Mouse (Mus musculus) MEL (cell line): ENCODE measurements around the gene Ccdc126. TPM values are rescaled to one million over a fixed set of nuclear protein-coding genes. Genes with fewer than 3 reads are reported as not detected.

Source experiments
- DNase-seq: peaks from one replicate; pipeline ENCODE4 v3.0.0; 2011; ENCODE audit warnings: low read depth, low spot score
- H3K27ac ChIP-seq: 2 replicates; pipeline ENCODE4 v1.5.1; 2012; ENCODE audit warnings: low read depth, mild to moderate bottlenecking, control low read depth, low read length, moderate library complexity; ENCODE audit not compliant: control insufficient read depth
- H3K27me3 ChIP-seq, 2 experiments: fragments of 150-350 bp in 1 of 2; sonication (generic) in 1 of 2; 2 replicates each; pipeline ENCODE4 v1.6.1; 2012; ENCODE audit warnings: low read length in 2 of 2, mild to moderate bottlenecking in 2 of 2, improper control_type of control experiment in 1 of 2, moderate library complexity in 1 of 2; ENCODE audit not compliant: insufficient read depth in 2 of 2, control insufficient read depth in 1 of 2
- H3K36me3 ChIP-seq, 2 experiments: 2 replicates each; pipeline ENCODE4 v1.6.1; 2012 to 2014; ENCODE audit warnings: low read length in 2 of 2, improper control_type of control experiment in 1 of 2, inconsistent platforms in 1 of 2, mild to moderate bottlenecking in 1 of 2; ENCODE audit not compliant: insufficient read depth in 2 of 2, control insufficient read depth in 1 of 2
- H3K4me1 ChIP-seq, 2 experiments: fragments of 150-350 bp in 1 of 2; sonication (generic) in 1 of 2; 2 replicates each; pipeline ENCODE4 v1.6.1; 2012; ENCODE audit warnings: low read length in 2 of 2, improper control_type of control experiment in 1 of 2, mild to moderate bottlenecking in 1 of 2; ENCODE audit not compliant: insufficient read depth in 2 of 2, control insufficient read depth in 1 of 2
- H3K4me3 ChIP-seq, 2 experiments: fragments of 150-350 bp in 1 of 2; sonication (generic) in 1 of 2; 2 replicates each; pipeline ENCODE4 v1.5.1; 2012; ENCODE audit warnings: low read depth in 2 of 2, low read length in 2 of 2, mild to moderate bottlenecking in 2 of 2, moderate library complexity in 2 of 2, control low read depth in 1 of 2, improper control_type of control experiment in 1 of 2; ENCODE audit not compliant: control insufficient read depth in 1 of 2, insufficient read depth in 1 of 2
- H3K79me2 ChIP-seq: 2 replicates; pipeline ENCODE4 v1.6.1; 2012; ENCODE audit warnings: mild to moderate bottlenecking, low read length, moderate library complexity; ENCODE audit not compliant: control insufficient read depth, poor library complexity, insufficient read depth
- H3K9ac ChIP-seq: 2 replicates; pipeline ENCODE4 v1.6.1; 2012; ENCODE audit warnings: low read depth, mild to moderate bottlenecking, control low read depth, low read length, moderate library complexity; ENCODE audit not compliant: control insufficient read depth, poor library complexity, severe bottlenecking
- H3K9me3 ChIP-seq: fragments of 150-350 bp; sonication (generic); replicated peaks from 2 replicates; pipeline ENCODE4 v1.6.1; 2012; ENCODE audit warnings: mild to moderate bottlenecking, low read length, improper control_type of control experiment, moderate library complexity; ENCODE audit not compliant: insufficient read depth
- BHLHE40 ChIP-seq: IDR thresholded peaks from 2 replicates; pipeline ENCODE4 v1.6.1; 2012; ENCODE audit warnings: low read depth, mild to moderate bottlenecking, inconsistent platforms, low read length, improper control_type of control experiment, borderline replicate concordance
- CHD1 ChIP-seq: IDR thresholded peaks from 2 replicates; pipeline ENCODE4 v1.6.1; 2012; ENCODE audit warnings: low read depth, mild to moderate bottlenecking, inconsistent platforms, low read length, improper control_type of control experiment
- CHD2 ChIP-seq: IDR thresholded peaks from 2 replicates; pipeline ENCODE4 v1.6.1; 2011; ENCODE audit warnings: low read length, improper control_type of control experiment
- CTCF ChIP-seq, 3 experiments: IDR thresholded peaks in 2 of 3; conservative IDR thresholded peaks in 1 of 3; 2 replicates each; pipeline ENCODE4 v1.5.1; 2011 to 2012; ENCODE audit warnings: low read length in 3 of 3, low read depth in 2 of 3, mild to moderate bottlenecking in 2 of 3, improper control_type of control experiment in 1 of 3, inconsistent platforms in 1 of 3, mixed read lengths in 1 of 3, moderate library complexity in 1 of 3; ENCODE audit not compliant: control insufficient read depth in 1 of 3, insufficient read depth in 1 of 3, poor library complexity in 1 of 3, severe bottlenecking in 1 of 3
- ELF1 ChIP-seq: IDR thresholded peaks from 2 replicates; pipeline ENCODE4 v1.6.1; 2014; ENCODE audit warnings: low read depth, mild to moderate bottlenecking, inconsistent platforms, low read length, improper control_type of control experiment, moderate library complexity
- EP300 ChIP-seq, 2 experiments: IDR thresholded peaks; 2 replicates each; pipeline ENCODE4 v1.6.1; 2011; ENCODE audit warnings: improper control_type of control experiment in 2 of 2, low read length in 2 of 2, low read depth in 1 of 2, mild to moderate bottlenecking in 1 of 2
- GATA1 ChIP-seq: IDR thresholded peaks from 2 replicates; pipeline ENCODE4 v1.6.1; 2011; ENCODE audit warnings: low read depth, low read length, improper control_type of control experiment
- MAFK ChIP-seq: IDR thresholded peaks from 2 replicates; pipeline ENCODE4 v1.6.1; 2011; ENCODE audit warnings: low read depth, mild to moderate bottlenecking, low read length, improper control_type of control experiment, borderline replicate concordance
- MAZ ChIP-seq: IDR thresholded peaks from 2 replicates; pipeline ENCODE4 v1.6.1; 2012; ENCODE audit warnings: low read depth, mild to moderate bottlenecking, inconsistent platforms, low read length, improper control_type of control experiment
- MEF2A ChIP-seq: IDR thresholded peaks from 2 replicates; pipeline ENCODE4 v1.6.1; 2014; ENCODE audit warnings: low read depth, mild to moderate bottlenecking, inconsistent platforms, low read length, improper control_type of control experiment; ENCODE audit not compliant: poor library complexity, insufficient replicate concordance, severe bottlenecking; ENCODE audit errors: extremely low read depth
- MXI1 ChIP-seq: IDR thresholded peaks from 2 replicates; pipeline ENCODE4 v1.6.1; 2011; ENCODE audit warnings: mild to moderate bottlenecking, low read depth, low read length, improper control_type of control experiment
- MYC ChIP-seq: IDR thresholded peaks from 2 replicates; pipeline ENCODE4 v1.6.1; 2011; ENCODE audit warnings: low read depth, mild to moderate bottlenecking, low read length, improper control_type of control experiment, moderate library complexity
- NRF1 ChIP-seq: IDR thresholded peaks from 2 replicates; pipeline ENCODE4 v1.6.1; 2014; ENCODE audit warnings: low read depth, mild to moderate bottlenecking, inconsistent platforms, low read length, improper control_type of control experiment, moderate library complexity; ENCODE audit not compliant: poor library complexity, insufficient read depth, severe bottlenecking
- POLR2A ChIP-seq, 2 experiments: IDR thresholded peaks; 2 replicates each; pipeline ENCODE4 v1.6.1; 2011 to 2012; ENCODE audit warnings: low read length in 2 of 2, mild to moderate bottlenecking in 2 of 2, control low read depth in 1 of 2, improper control_type of control experiment in 1 of 2, low read depth in 1 of 2, moderate library complexity in 1 of 2; ENCODE audit not compliant: control insufficient read depth in 1 of 2, insufficient read depth in 1 of 2, poor library complexity in 1 of 2
- POLR2AphosphoS5 ChIP-seq: IDR thresholded peaks from 2 replicates; pipeline ENCODE4 v1.6.1; 2012; ENCODE audit warnings: low read depth, borderline replicate concordance, mild to moderate bottlenecking, inconsistent platforms, low read length, moderate library complexity, mixed read lengths
- RAD21 ChIP-seq: IDR thresholded peaks from 2 replicates; pipeline ENCODE4 v1.6.1; 2011; ENCODE audit warnings: mild to moderate bottlenecking, low read depth, low read length, improper control_type of control experiment
- RCOR1 ChIP-seq: IDR thresholded peaks from 2 replicates; pipeline ENCODE4 v1.6.1; 2012; ENCODE audit warnings: low read depth, mild to moderate bottlenecking, inconsistent platforms, low read length, improper control_type of control experiment
- TBP ChIP-seq: IDR thresholded peaks from 2 replicates; pipeline ENCODE4 v1.8.0; 2011; ENCODE audit warnings: low read depth, low read length, improper control_type of control experiment
- UBTF ChIP-seq: IDR thresholded peaks from 2 replicates; pipeline ENCODE4 v1.6.1; 2012; ENCODE audit warnings: low read depth, mild to moderate bottlenecking, inconsistent platforms, low read length, improper control_type of control experiment, moderate library complexity, borderline replicate concordance; ENCODE audit not compliant: insufficient read depth
- USF1 ChIP-seq: IDR thresholded peaks from 2 replicates; pipeline ENCODE4 v1.6.1; 2014; ENCODE audit warnings: low read depth, mild to moderate bottlenecking, inconsistent platforms, low read length, improper control_type of control experiment, moderate library complexity
- ZKSCAN1 ChIP-seq: IDR thresholded peaks from 2 replicates; pipeline ENCODE4 v1.6.1; 2012; ENCODE audit warnings: low read depth, mild to moderate bottlenecking, inconsistent platforms, low read length, improper control_type of control experiment, moderate library complexity
- ZNF384 ChIP-seq: IDR thresholded peaks from 2 replicates; pipeline ENCODE4 v1.6.1; 2012; ENCODE audit warnings: low read depth, mild to moderate bottlenecking, inconsistent platforms, low read length, improper control_type of control experiment
- polyA plus RNA-seq, 2 experiments: library from polyadenylated mRNA; stranded (reverse) in 1 of 2; unstranded in 1 of 2; fragments of >175 nt in 1 of 2; fragments of >200 nt in 1 of 2; gene quantifications; 2 replicates each; pipeline versions ENCODE4 v1.2.1 to v1.2.4; 2012; ENCODE audit warnings: low replicate concordance in 2 of 2, low read depth in 1 of 2; ENCODE audit not compliant: insufficient read length in 2 of 2, insufficient read depth in 1 of 2, missing spikeins in 1 of 2
- total RNA-seq: library from RNA; depleted of rRNA; stranded (reverse); fragments of 300-350 nt; gene quantifications from 2 replicates; pipeline ENCODE4 v1.2.3, GENCODE M21; 2012

Ccdc126 gene
- total and polyA plus RNA-seq, 3 experiments: 3.8 to 3.9 TPM; not detected in 1

GRCm38 (mm10) chr6:49338566-49338965 lies 19.5 kb downstream of the Ccdc126 start:
- Histone ChIP-seq H3K36me3 (no peaks in the 10 kb centered on the region), H3K4me3 (no peak overlapping the region), H3K9me3 (no peaks in the 10 kb centered on the region), H3K4me1 (no peaks in the 10 kb centered on the region), H3K27ac (no peak overlapping the region), H3K27me3 (no peaks in the 10 kb centered on the region), H3K79me2 (no peaks in the 10 kb centered on the region), H3K9ac (no peak overlapping the region)
- TF ChIP-seq CHD2 (no peak), USF1 (no peak), UBTF (no peak), MAZ (no peak), POLR2A (IDR thresholded peaks at IDR 0.05; ENCODE audit: control insufficient read depth in 1 of 2, insufficient read depth in 1 of 2, low read depth in 1 of 2, low read length in 2 of 2, poor library complexity in 1 of 2) (no peak), CHD1 (no peak), ZKSCAN1 (no peak), MXI1 (no peak), CTCF (IDR thresholded peaks at IDR 0.05 in 2 of 3, conservative IDR thresholded peaks at IDR 0.05 in 1 of 3; ENCODE audit: control insufficient read depth in 1 of 3, insufficient read depth in 1 of 3, low read depth in 2 of 3, low read length in 3 of 3, poor library complexity in 1 of 3, severe bottlenecking in 1 of 3) (no peak), ZNF384 (no peak), BHLHE40 (no peak), NRF1 (no peak), TBP (no peak), RAD21 (no peak), MAFK (no peak), MEF2A (no peak), MYC (no peak), GATA1 (no peak), POLR2AphosphoS5 (no peak), RCOR1 (no peak)
- DNase-seq: no peak

GRCm38 (mm10) chr6:49339145-49339544 lies 20.1 kb downstream of the Ccdc126 start:
- Histone ChIP-seq H3K27me3 (no peaks in the 10 kb centered on the region), H3K27ac (no peak overlapping the region), H3K4me3 (no peak overlapping the region), H3K9me3 (no peaks in the 10 kb centered on the region), H3K36me3 (no peaks in the 10 kb centered on the region), H3K79me2 (no peaks in the 10 kb centered on the region), H3K4me1 (no peaks in the 10 kb centered on the region), H3K9ac (no peak overlapping the region)
- TF ChIP-seq EP300 (IDR thresholded peaks at IDR 0.05; ENCODE audit: low read depth in 1 of 2, low read length in 2 of 2) (no peak), ELF1 (no peak)
- no peak for DNase-seq
